Mouse (Mus musculus): ENCODE data around the gene Atxn1. TPM values are rescaled to one million over a fixed set of nuclear protein-coding genes. Genes with fewer than 3 reads are reported as not detected.

Atxn1 gene
- polyA plus RNA-seq, 1 experiment from 2014 or later = 4.6 TPM

GRCm38 (mm10) chr13:45643780-45644395 lies 320.9 kb downstream of the Atxn1 start:
- no peaks in the 10 kb centered on the region for H3K27me3 ChIP-seq
- H3K4me2 ChIP-seq (replicated peaks) = no peak overlapping the region
- no peak overlapping the region for H3K27ac ChIP-seq
- no peaks in the 10 kb centered on the region for H3K36me3 ChIP-seq
- no peaks in the 10 kb centered on the region for H3K9me3 ChIP-seq
- no peak for ATAC-seq (ENCODE audit: insufficient number of reproducible peaks, insufficient read depth, low FRiP score, low TSS enrichment)
- H3K4me3 ChIP-seq = no peak overlapping the region
- H3K4me1 ChIP-seq = peaks cover 10% of the 10 kb centered on the region; the same call in 1 of the 2 replicates
- WGBS = 57% methylated on average over 6 of the region's 6 CpGs
- no peak overlapping the region for H3K9ac ChIP-seq

GRCm38 (mm10) chr13:45642913-45643312 lies 321.9 kb downstream of the Atxn1 start:
- no peak overlapping the region for H3K4me3 ChIP-seq
- H3K36me3 ChIP-seq = no peaks in the 10 kb centered on the region
- 70% methylated on average over 7 of the region's 7 CpGs for WGBS
- ATAC-seq (ENCODE audit: insufficient number of reproducible peaks, insufficient read depth, low FRiP score, low TSS enrichment) = no peak
- no peak overlapping the region for H3K9ac ChIP-seq
- no peak overlapping the region for H3K27ac ChIP-seq
- H3K9me3 ChIP-seq = no peaks in the 10 kb centered on the region
- no peaks in the 10 kb centered on the region for H3K27me3 ChIP-seq
- peaks cover 10% of the 10 kb centered on the region; the same call in 1 of the 2 replicates for H3K4me1 ChIP-seq
- no peak overlapping the region for H3K4me2 ChIP-seq (replicated peaks)

- H3K4me2 ChIP-seq (replicated peaks) = no peak overlapping the region
- H3K9ac ChIP-seq = no peak overlapping the region
- ATAC-seq (ENCODE audit: insufficient number of reproducible peaks, insufficient read depth, low FRiP score, low TSS enrichment) = no peak
- H3K27me3 ChIP-seq = no peaks in the 10 kb centered on the region
- 60% methylated on average over 5 of the region's 5 CpGs for WGBS
- H3K4me3 ChIP-seq = no peak overlapping the region
- no peak overlapping the region for H3K27ac ChIP-seq
- H3K4me1 ChIP-seq = peaks cover 10% of the 10 kb centered on the region; the same call in 1 of the 2 replicates
- H3K9me3 ChIP-seq = no peaks in the 10 kb centered on the region
- no peaks in the 10 kb centered on the region for H3K36me3 ChIP-seq
These were observed 324.4 kb downstream of the Atxn1 start for GRCm38 (mm10) chr13:45640431-45640830.

- Histone ChIP-seq H3K4me2 (replicated peaks) (no peak overlapping the region), H3K9me3 (no peaks in the 10 kb centered on the region), H3K9ac (no peak overlapping the region), H3K27me3 (no peaks in the 10 kb centered on the region), H3K36me3 (no peaks in the 10 kb centered on the region), H3K4me3 (no peak overlapping the region), H3K4me1 (peaks cover 2% of the 10 kb centered on the region; the same call in 1 of the 2 replicates), H3K27ac (no peak overlapping the region)
- WGBS = 90% methylated on average over 1 of the region's 1 CpGs
- ATAC-seq (ENCODE audit: insufficient number of reproducible peaks, insufficient read depth, low FRiP score, low TSS enrichment) = no peak
These were observed 326.5 kb downstream of the Atxn1 start for GRCm38 (mm10) chr13:45638281-45638680.

- Histone ChIP-seq H3K9me3 (no peaks in the 10 kb centered on the region), H3K27ac (no peak overlapping the region), H3K4me3 (no peak overlapping the region), H3K4me1 (no peaks in the 10 kb centered on the region), H3K9ac (no peak overlapping the region), H3K4me2 (replicated peaks) (no peak overlapping the region), H3K27me3 (no peaks in the 10 kb centered on the region), H3K36me3 (no peaks in the 10 kb centered on the region)
- 54% methylated on average over 8 of the region's 8 CpGs for WGBS
- ATAC-seq (ENCODE audit: insufficient number of reproducible peaks, insufficient read depth, low FRiP score, low TSS enrichment) = no peak
These were observed 327.5 kb downstream of the Atxn1 start for GRCm38 (mm10) chr13:45637324-45637723.

GRCm38 (mm10) chr13:45636435-45636834 lies 328.4 kb downstream of the Atxn1 start:
- Histone ChIP-seq H3K9ac (no peak overlapping the region), H3K27ac (no peak overlapping the region), H3K9me3 (no peaks in the 10 kb centered on the region), H3K27me3 (no peaks in the 10 kb centered on the region), H3K4me3 (no peak overlapping the region), H3K4me2 (replicated peaks) (no peak overlapping the region), H3K36me3 (no peaks in the 10 kb centered on the region), H3K4me1 (no peaks in the 10 kb centered on the region)
- WGBS = 88% methylated on average over 3 of the region's 3 CpGs
- ATAC-seq (ENCODE audit: insufficient number of reproducible peaks, insufficient read depth, low FRiP score, low TSS enrichment) = no peak

GRCm38 (mm10) chr13:45633918-45634317 lies 330.9 kb downstream of the Atxn1 start:
- Histone ChIP-seq H3K4me3 (no peak overlapping the region), H3K9ac (no peak overlapping the region), H3K36me3 (no peaks in the 10 kb centered on the region), H3K27me3 (no peaks in the 10 kb centered on the region), H3K4me1 (no peaks in the 10 kb centered on the region), H3K27ac (no peak overlapping the region), H3K9me3 (no peaks in the 10 kb centered on the region), H3K4me2 (replicated peaks) (no peak overlapping the region)
- no peak for ATAC-seq (ENCODE audit: insufficient number of reproducible peaks, insufficient read depth, low FRiP score, low TSS enrichment)

GRCm38 (mm10) chr13:45632133-45632532 lies 332.7 kb downstream of the Atxn1 start:
- no peaks in the 10 kb centered on the region for H3K27me3 ChIP-seq
- H3K36me3 ChIP-seq = no peaks in the 10 kb centered on the region
- WGBS = 84% methylated on average over 3 of the region's 3 CpGs
- no peaks in the 10 kb centered on the region for H3K9me3 ChIP-seq
- no peaks in the 10 kb centered on the region for H3K4me1 ChIP-seq
- H3K4me3 ChIP-seq = no peak overlapping the region
- no peak overlapping the region for H3K4me2 ChIP-seq (replicated peaks)
- ATAC-seq (ENCODE audit: insufficient number of reproducible peaks, insufficient read depth, low FRiP score, low TSS enrichment) = no peak
- no peak overlapping the region for H3K9ac ChIP-seq
- H3K27ac ChIP-seq = no peak overlapping the region

- Histone ChIP-seq H3K27ac (no peak overlapping the region), H3K9me3 (no peaks in the 10 kb centered on the region)
- ATAC-seq (ENCODE audit: insufficient number of reproducible peaks, insufficient read depth, low FRiP score, low TSS enrichment) = no peak
These were observed 334.1 kb downstream of the Atxn1 start for GRCm38 (mm10) chr13:45630518-45631290.

GRCm38 (mm10) chr13:45629750-45630149 lies 335.1 kb downstream of the Atxn1 start:
- Histone ChIP-seq H3K27ac (no peak overlapping the region), H3K4me1 (no peaks in the 10 kb centered on the region), H3K9ac (no peak overlapping the region), H3K4me2 (replicated peaks) (no peak overlapping the region), H3K4me3 (no peak overlapping the region), H3K9me3 (no peaks in the 10 kb centered on the region), H3K36me3 (no peaks in the 10 kb centered on the region), H3K27me3 (no peaks in the 10 kb centered on the region)
- no peak for ATAC-seq (ENCODE audit: insufficient number of reproducible peaks, insufficient read depth, low FRiP score, low TSS enrichment)
- WGBS = 52% methylated on average over 1 of the region's 1 CpGs

More at GRCm38 (mm10) chr13:45630518-45631290, 334.1 kb downstream of the Atxn1 start:
- Histone ChIP-seq H3K27me3 (no peaks in the 10 kb centered on the region), H3K9ac (no peak overlapping the region), H3K4me3 (no peak overlapping the region), H3K36me3 (no peaks in the 10 kb centered on the region), H3K4me2 (replicated peaks) (no peak overlapping the region), H3K4me1 (no peaks in the 10 kb centered on the region)
- 84% methylated on average over 12 of the region's 12 CpGs for WGBS

- WGBS = 77% methylated on average over 8 of the region's 8 CpGs
- Histone ChIP-seq H3K9me3 (no peaks in the 10 kb centered on the region), H3K4me3 (no peak overlapping the region), H3K27me3 (no peaks in the 10 kb centered on the region), H3K9ac (no peak overlapping the region), H3K27ac (no peak overlapping the region), H3K36me3 (no peaks in the 10 kb centered on the region), H3K4me1 (no peaks in the 10 kb centered on the region), H3K4me2 (replicated peaks) (no peak overlapping the region)
- ATAC-seq (ENCODE audit: insufficient number of reproducible peaks, insufficient read depth, low FRiP score, low TSS enrichment) = no peak
These were observed 336.5 kb downstream of the Atxn1 start for GRCm38 (mm10) chr13:45628341-45628740.

GRCm38 (mm10) chr13:45627206-45627751 lies 337.5 kb downstream of the Atxn1 start:
- no peaks in the 10 kb centered on the region for H3K36me3 ChIP-seq
- no peak overlapping the region for H3K9ac ChIP-seq
- WGBS = 62% methylated on average over 8 of the region's 8 CpGs

More at GRCm38 (mm10) chr13:45627206-45627751, 337.5 kb downstream of the Atxn1 start:
- H3K9me3 ChIP-seq = no peaks in the 10 kb centered on the region
- H3K4me1 ChIP-seq = no peaks in the 10 kb centered on the region
- no peak for ATAC-seq (ENCODE audit: insufficient number of reproducible peaks, insufficient read depth, low FRiP score, low TSS enrichment)
- H3K4me3 ChIP-seq = no peak overlapping the region
- no peaks in the 10 kb centered on the region for H3K27me3 ChIP-seq
- no peak overlapping the region for H3K4me2 ChIP-seq (replicated peaks)
- H3K27ac ChIP-seq = no peak overlapping the region

Data from embryonic facial prominence, embryonic 12.5 days (tissue).